Mouse (Mus musculus) T-helper 2 cell (primary cell): ENCODE measurements around the gene Map3k11.

Experiments
- in situ Hi-C: fragments of 300-600 bp; cut with MboI, MseI; formaldehyde crosslinking; loops from one replicate; pipeline ENCODE4 v1.15.1; 2025; ENCODE audit warnings: high pct_unique_total_duplicates

Gene Map3k11

DNA sequence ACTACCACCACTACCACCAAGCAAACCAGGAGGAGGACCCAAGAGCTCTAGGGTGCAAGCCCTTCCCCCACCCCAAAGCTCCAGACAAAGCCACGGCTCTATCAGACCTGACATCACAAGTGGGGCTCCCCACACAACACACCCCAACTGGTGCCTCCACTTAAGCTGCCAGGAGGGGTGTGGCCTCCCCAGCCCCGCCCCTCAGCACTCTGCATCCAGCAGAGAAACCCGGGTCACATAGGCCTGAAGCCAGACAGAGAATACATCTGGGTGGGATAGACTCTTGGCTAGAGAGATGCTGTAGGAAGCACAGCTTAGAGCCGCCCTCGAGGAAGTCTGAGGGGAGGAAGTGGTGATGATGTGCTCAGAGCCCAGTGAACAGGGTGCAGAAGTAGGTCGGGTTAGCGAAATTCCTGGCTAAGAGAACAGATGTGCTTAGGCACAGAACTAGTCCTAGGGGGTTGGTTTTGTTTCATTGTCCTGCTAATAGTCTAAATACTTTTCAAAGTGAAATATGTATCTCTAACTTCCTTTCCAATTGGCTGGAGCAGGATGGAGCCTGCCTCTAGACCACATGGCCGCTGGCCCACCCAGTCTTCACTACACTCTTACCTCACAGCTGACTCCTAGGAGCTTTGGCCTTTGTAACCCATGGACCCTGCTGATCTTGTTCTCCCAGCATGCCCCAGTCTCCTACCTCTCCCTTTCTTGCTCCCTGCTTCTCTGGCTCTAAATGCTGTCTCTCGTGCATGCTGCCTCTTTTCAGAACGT lies 16.4 kb downstream of the Map3k11 start:
- in situ Hi-C loops, result loop anchor here (5.0 kb wide), 1 partner anchor 38 kb away; no protein-coding TSS in a partner anchor

DNA sequence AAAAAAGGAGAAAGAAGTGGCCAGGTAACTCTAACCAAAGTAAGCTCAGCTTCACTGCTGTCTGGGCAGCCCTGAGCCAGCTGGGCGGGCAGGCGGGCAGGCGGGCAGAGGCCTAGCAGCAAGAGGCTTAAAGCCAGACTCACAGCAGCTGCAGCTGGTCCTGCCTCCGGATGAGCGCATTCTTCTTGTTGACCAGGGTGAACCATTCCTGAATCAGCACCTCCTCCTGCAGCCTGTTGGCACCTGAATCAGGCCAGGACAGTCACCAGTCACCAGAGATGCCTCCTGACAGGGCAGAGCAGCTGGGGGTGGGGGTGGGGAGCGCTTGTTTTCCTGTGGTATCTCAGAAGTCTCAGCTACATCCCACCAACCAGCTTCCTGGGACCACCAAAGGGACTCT lies 21.5 kb downstream of the Map3k11 start:
- in situ Hi-C loops, result no loop called here

DNA sequence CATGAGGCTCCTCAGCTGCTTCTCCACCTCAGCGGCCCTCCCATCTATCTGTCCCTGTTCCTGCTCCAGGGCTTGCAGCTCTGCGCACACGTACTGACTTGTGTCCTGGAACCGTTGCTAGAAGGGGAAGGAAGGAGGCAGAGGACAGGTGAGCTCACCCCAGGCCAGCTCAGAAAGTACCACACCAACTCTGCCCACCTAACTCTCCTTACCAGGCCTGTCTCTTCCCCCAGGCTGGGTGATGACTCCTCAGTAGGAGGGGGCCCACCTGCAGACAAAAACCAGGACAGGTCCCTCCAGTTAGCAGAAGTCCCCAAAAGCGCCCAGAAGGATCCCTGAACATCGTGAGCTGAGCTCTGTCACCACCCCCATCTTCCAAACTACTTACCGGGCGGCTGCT lies 22.0 kb downstream of the Map3k11 start:
- in situ Hi-C loops, result no loop called here

DNA sequence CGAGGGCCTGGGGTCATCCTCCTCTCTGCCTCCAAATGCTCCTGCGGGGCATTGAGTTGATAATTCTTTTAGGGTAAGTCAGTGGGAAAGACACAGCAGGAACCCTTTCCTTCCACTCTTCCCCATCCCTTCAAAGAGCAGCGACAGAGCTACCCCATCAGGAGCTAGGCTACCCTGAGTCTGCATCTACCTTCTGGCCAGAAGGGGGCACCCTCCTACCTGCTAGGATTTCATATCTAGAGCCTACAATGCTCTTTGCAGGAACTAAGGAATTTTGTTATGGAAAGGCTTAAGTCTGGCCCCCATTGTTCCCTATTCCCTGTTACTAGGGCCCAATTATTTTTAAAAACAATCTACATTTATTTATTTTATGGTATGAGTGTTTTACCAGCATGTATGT lies 22.7 kb downstream of the Map3k11 start:
- in situ Hi-C loops, result no loop called here

DNA sequence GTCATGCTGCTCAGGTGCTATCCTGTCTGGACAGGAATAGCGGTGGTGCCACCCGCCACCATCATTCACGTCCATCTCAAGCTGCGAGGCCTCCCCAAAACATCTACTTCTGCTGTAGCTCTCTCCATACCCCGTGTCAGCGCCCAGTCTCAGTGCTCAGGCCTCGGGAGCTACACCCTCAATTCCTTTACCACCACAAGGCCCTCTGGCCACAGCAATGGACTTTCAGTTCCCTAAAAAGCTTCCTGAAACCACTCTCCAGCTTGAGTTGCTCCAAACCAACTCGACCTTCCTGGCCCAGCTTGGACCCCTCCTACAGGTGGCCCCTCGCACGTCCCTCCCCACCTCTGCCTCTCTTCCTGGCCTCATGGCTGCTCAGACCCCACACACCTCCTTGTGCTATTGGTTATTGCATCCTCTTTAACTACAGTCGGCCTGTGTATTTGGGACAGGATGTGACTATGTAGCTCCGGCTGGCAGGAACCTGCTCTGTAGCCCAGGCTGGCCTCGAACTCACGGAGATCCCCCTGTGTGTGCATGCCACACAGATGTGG lies 23.4 kb downstream of the Map3k11 start:
- in situ Hi-C loops, result no loop called here

DNA sequence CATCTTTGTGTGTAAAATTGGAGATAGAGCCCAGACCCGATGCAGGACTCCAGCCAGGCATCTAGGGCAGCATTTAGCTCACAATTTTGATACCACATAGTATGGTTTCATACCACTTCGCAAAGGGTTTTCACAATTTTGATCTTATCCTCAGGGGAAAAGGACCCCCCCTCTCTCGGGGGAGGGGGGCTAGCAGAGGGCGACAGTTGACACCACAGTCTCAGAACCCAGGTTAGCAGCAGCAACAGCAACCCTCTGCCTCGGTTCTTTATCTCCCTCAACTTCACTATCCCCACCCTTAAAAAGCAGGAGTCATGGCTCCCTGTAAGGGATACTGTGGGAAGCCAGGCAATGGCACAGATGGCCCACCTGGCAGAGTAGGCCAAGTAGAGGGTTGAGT lies 24.7 kb downstream of the Map3k11 start:
- in situ Hi-C loops, result no loop called here

DNA sequence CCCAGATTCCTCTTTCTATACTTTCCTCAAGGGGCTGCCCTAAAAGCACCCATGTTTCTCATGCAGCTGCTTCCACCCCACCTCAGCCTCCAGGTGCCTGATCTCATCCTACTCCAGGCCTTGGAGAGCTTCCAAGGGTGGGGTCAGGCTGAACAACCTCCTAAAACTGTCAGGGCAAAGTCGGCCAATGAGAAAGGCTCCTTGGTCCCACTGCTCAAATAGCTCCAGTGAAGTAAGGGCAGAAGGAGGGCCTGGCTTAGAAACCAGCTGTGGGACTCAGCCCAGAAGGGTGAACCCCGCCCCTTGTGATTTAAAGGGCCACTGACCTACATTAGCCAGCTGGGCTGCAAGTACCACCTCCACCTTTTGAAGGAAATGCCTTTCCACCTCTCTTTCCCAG lies 25.2 kb downstream of the Map3k11 start:
- in situ Hi-C loops, result no loop called here

DNA sequence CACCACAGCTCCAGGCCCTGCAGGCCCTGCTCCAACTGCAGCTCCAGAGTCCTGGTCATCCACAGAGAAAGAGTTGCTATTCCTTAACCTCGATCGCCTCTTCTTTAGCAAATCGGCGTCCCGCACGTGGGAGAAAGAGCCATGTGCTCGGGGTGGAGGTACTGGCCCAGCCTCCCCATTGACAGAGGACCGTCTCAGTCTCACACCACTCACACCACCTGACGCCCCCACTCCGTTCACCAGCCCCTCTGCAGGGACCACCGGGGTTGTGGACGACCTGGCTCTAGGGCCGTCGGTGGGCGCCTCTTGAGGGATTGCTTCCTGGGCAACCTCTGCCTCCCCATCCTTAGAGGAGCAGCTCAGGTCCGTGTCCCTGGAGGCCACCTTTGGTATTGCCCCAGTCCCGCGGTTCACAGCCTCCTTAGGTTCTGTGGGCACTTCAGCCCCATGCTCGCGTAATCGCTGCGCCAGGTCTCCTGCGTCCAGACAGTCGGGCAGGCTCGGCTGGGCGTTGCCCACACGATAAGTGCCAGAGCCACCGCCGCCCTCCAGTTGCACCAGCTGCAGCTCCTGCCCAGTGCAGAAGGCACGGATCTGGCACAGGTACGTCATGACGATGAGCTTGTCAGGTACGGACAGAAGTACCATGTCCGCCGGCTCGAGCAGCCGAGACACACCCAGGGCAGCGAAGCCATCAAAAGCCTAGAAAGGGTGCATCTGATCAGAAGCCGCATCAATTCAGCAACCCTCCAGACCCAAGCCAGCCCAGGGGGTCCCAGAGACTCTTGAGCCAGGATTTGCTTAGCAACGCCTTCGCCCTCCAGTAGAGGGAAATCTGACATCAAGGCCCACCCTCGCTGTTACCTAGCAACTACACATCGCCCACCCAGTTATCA lies 27.5 kb downstream of the Map3k11 start:
- in situ Hi-C loops, result no loop called here

DNA sequence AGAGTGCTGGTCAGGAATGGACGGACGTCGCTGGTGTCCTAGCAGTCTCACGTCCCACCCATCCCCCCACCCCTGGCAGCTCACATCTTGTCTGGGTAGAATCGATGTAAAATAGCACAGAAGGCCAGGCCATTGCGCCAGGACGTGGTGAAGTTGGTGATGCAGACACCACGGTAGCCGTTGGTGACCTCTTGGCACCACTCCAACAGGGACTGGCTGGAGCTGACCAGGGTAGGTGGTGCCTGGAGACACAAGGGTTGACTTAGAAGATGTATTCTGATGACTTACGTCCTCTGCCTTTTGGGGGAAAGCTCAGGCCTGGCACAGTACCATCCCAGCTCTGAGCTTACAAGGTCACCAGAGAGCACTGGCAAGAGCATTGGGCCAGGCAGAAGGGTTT lies 28.4 kb downstream of the Map3k11 start:
- in situ Hi-C loops, result no loop called here

DNA sequence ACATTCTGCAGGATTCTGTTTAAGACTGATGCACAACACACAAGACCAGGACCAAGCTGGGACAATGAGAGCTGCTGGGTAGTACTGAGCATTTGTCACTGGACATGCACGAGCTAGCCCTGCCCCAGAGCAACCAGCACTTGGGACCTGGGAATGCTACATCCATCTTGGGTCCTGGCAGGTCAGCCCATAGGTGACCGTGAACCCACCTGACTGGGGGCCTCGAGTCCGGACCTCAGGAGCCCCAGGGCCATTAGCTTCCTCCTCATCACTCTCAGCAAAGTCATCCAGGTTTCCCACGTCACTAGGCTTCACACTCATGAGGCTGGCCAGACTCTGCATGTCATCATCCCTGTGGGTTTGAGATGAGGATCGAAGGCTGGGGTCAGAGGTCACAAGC lies 32.7 kb downstream of the Map3k11 start:
- in situ Hi-C loops, result loop anchor here (10.0 kb wide), 1 partner anchor 56 kb away; the partner anchor contains the start of gene Sipa1

DNA sequence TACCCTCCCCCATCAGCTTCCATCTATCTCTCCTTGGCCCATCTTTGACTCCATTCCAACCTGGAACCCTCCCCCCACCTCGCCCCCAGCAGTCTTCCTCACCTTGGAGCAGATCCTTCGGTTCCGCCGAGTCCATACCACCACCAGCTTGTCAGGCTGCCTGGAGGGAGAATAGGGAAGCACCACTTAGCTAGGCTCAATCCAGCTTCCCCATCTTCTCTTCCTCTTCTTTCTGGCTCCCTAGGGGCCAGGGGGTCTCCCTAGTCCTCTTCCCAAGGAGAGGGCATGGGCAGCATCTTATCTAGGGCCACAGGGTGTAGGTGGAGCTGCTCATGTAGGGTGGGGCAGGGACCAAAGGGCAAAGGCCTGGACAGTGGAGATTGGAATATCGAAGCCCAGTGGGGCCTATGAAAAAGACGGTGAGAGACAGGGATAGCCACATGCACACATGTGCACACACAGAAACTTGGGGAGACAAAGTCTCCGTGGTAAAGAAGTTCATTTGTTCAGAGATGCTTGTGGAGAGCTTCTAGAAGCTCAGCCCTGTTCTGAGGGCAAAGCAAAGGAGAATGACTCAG lies 34.4 kb downstream of the Map3k11 start:
- in situ Hi-C loops, result loop anchor here (10.0 kb wide), 1 partner anchor 58 kb away; the partner anchor contains the start of gene Sipa1

DNA sequence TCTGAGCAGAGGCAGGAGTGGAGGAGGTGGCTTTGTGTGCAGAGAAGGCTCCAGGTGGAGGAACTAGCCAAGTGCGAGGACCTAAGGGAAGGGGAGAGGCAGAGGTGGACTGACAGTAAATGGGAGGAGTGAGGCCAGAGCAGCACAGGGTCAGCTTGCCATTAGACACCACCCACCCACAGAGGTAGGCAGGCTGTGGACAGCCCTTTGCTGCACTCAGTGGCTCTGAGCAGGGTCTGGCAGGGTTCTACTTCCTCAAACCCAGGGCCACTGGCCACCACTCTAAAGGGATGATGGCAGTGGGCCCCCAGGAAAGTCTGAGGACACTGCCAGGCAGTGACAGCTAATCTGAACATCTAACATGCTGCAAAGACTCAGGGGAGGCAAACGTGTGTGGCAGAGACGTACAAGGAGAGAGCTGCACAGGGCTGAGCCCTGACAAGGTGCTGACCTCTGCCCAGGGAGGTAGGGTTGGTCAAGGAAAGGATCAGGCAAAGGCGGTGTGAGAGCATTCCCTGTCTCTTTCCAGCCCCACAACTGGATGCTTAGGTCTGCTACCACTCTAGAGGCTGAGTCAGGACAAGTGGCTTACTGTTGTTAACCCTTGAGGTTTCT lies 35.5 kb downstream of the Map3k11 start:
- in situ Hi-C loops, result loop anchor here (10.0 kb wide), 1 partner anchor 59 kb away; the partner anchor contains the start of gene Sipa1

DNA sequence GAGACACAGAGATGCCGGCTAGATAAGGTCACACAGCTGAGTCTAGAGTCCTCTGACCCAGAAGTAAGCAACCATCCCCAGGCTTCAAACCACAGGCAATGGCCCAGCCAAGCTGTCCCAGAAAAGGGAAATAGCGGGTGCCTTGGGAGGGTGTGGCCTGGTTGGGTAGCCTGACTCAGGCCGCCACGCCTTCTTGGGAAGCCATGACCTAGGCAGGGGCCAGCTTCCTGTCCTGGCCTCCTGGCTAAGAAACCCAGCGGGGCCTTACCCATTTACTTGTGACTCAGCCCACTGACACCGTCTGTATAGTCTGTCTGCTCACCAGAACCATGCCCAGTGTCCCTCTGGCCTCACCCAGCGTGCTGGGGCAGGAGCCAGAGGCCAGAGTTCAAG lies 36.0 kb downstream of the Map3k11 start:
- in situ Hi-C loops, result loop anchor here (10.0 kb wide), 1 partner anchor 60 kb away; the partner anchor contains the start of gene Sipa1

DNA sequence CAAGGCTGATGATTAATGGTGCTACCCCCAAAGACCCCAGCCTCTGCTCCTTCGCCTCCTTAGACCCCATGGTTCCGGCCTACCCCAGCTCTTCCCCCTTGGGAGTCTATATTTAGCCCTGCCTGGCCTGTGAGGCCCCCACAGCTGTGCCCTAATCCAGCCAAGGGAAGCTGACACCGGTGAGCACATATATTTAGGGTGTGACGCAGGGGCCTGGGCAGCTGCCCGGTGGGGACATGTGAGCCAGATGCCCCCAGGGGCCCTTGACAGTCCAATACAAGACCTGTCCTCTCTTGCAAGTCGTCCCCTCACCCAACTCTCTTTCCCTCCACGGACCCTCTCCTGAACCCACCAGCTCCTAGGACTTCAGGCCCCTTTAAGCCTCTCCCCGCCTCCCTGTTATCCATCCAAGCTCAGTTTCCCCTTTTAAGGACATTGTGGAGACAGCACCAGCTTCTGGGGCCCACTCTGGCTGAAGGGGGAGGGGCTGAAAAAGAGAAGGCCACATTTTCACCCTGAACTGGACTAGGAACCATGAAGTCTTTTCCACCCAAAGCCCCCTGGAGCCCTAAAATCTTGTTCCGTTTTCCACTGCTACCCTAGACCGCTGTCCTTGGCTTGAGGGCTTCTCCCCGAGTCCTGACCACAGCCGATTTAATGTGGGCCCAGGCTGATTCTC lies 36.6 kb downstream of the Map3k11 start:
- in situ Hi-C loops, result loop anchor here (10.0 kb wide), 1 partner anchor 60 kb away; the partner anchor contains the start of gene Sipa1

DNA sequence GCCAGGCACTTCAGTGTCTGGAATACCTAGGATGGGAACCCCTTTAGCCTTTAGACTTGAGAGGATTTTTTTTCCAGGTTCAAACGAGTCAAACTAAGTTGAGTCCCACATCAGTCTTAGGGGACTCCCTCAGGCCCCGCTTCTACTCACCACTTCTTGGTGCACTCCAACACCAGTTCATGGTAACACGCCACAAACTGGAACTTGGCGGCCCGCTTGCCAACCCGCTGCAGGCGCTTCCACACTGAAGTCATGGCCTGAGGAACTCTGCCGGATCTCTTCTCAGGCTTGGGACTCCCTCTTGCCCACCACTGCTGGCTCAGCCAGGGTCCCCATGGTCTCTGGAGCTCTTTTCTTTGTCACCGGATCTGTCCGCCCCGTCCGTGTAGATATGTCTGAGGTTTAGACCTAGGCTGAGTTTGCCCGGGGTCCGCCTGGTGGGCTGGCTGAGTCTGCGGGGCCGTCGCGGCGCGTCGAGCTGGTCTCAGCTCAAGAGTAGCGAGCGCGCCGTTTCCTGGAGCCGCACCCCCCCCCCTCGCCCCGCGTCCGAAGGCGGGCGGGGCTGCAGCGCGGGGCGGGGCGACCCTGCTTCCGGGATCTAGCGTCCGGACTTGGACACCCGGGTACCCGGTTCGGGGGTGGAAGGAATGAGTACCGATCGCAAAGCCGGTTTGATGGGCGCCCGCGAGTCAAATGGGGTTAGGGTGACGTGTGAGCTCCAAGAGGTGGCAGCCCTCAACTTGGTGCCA lies 37.4 kb downstream of the Map3k11 start, which contains the start of gene Ehbp1l1:
Gene Ehbp1l1, minus strand, starts transcription at position 551 of the 749 bp plus-strand sequence.
- in situ Hi-C loops, result loop anchor here (10.0 kb wide), 1 partner anchor 61 kb away; the partner anchor contains the start of gene Sipa1

DNA sequence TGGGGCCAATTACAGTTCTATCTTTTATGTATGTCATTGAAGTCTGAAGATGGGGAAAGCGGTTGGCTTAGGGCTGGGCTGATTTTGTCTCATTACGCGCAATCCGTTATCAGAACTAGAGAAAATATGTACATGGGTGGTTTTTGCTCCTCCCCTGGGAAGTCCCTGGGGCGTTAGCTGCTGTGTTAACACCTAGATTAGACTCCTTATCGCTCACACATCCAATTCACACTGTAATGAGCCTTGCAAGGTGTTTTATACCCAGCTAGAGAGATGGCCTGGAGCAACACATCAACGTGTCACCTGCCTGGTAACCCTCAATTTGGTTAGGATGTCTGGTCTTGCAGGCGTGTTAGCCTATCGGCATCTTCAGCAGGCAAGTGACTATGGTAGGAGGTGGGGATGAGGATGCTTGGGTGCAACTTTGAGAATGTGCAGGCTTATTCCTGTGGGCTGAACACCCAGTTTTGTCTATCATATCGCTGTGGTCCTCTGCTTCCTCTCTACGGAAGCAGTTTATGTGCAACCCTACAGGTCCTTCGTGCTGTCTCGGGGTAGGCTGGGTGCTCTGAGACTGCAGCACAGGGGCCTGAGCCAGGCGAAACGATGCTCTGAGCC lies 38.5 kb downstream of the Map3k11 start:
- in situ Hi-C loops, result loop anchor here (10.0 kb wide), 1 partner anchor 62 kb away; the partner anchor contains the start of gene Sipa1

DNA sequence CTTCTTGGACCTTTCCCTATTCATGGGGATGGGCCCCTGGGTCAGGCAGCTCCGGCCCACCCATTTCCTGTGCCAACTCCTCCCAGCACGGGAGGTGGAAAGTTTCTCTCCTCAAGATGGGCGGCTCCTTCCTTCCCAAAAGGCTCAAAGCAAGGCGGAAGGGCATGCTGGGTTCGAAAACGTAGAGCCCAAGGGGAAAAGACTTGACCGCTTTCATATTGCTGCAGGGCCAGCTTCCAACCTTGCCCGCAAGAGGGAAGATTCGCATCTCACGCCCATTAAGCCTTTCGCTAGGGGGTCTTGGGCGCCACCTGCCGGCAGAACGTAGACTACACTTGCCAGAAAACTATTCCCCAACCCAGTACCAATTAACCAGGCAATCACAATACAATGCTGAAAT lies 39.2 kb downstream of the Map3k11 start:
- in situ Hi-C loops, result loop anchor here (10.0 kb wide), 1 partner anchor 63 kb away; the partner anchor contains the start of gene Sipa1

DNA sequence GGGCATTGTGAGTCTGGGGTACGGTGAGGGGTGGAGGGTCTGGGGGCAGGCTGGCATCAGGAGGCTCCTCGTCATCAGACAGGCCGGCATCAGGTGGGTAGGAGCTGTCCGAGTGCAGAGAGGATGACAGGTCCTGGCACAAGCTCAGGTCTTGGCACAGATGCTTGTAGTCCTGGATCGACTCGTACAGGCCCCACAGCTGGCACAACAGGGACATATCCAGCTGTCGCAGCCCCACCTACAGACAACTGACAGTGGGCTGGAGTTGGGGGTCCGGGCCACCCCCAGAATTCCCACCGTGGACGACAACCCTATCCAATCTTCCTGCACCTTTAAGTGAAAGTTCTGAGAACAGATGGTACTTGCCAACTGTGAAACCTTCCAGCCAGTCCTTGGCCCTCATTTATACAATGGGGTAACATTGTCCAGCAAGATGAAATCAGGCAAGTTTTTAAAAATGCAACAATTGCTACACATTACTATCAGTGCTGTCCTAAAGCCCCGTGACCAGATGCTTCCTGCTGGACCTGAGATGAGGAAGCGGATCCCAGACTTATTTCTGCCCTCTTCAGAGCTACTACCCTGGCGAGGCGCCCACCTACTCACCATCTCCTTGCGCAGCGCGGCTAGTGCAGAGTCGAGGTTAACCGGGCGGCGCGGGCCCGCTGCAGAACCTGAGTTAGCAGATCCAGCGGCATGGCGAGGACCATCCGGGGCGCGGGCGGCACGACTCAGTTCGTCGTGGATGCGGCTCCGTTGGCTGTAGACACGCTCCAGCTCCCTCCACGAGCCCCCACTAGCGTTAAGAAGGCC lies 40.3 kb downstream of the Map3k11 start:
- in situ Hi-C loops, result loop anchor here (10.0 kb wide), 1 partner anchor 64 kb away; the partner anchor contains the start of gene Sipa1
